Mouse (Mus musculus): ENCODE results near the gene Tcp11. TPM values are rescaled to one million over a fixed set of nuclear protein-coding genes. Genes with fewer than 3 reads are reported as not detected.
A peak's percentile ranks its signal among the peaks of the same experiment; 100 is the strongest.

Gene Tcp11
- total RNA-seq, 1 experiment, result 4.8 TPM

DNA sequence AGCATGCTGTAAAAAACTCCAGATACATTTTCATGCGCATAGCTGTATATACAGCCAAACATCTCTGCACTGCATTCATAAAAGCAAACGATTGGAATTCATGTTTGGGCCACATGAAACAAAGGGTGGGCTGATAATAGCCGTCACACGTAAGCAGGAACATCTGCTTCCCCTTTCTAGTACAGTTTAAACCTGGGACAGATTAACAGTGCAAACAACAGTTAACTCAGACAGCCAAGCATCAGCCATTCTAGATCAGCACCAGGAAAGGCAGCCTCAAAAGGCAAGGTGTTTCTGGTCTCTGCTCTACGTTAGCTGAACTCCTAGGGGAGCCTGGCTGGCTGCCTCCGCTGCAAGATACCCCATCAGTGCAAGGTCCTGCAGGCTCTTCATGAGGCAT lies 17.3 kb downstream of the Tcp11 start:
- no peak for DNase-seq (ENCODE audit: low read depth, low spot score)
- Histone ChIP-seq H3K9ac (ENCODE audit: insufficient read depth, low read depth, low read length, poor library complexity, severe bottlenecking) (no peak overlapping the region), H3K27ac (ENCODE audit: insufficient read depth, low read depth, low read length, poor library complexity, severe bottlenecking) (no peak overlapping the region), H3K36me3 (ENCODE audit: control insufficient read depth, insufficient read depth, low read length, poor library complexity, severe bottlenecking) (no peaks in the 10 kb centered on the region; the same call in 1 of the 2 replicates), H3K4me1 (ENCODE audit: control insufficient read depth in 2 of 2, insufficient read depth in 2 of 2, low read length in 2 of 2, poor library complexity in 1 of 2) (peaks cover 0 to 7% of the 10 kb centered on the region in 2 experiments; a peak in 1 of 4 replicates), H3K9me3 (ENCODE audit: control insufficient read depth, insufficient read depth, low read depth, low read length) (no peaks in the 10 kb centered on the region), H3K4me3 (ENCODE audit: insufficient read depth in 1 of 2, low read depth in 1 of 2, low read length in 2 of 2, poor library complexity in 1 of 2, severe bottlenecking in 1 of 2) (no peak overlapping the region)
- TF ChIP-seq ZC3H11A (IDR thresholded peaks at IDR 0.05; ENCODE audit: borderline replicate concordance, low read depth, low read length), result no peak
- no peak for TF ChIP-seq ZNF384 (IDR thresholded peaks at IDR 0.05; ENCODE audit: low read depth, low read length)
- no peak for TF ChIP-seq MAFK (IDR thresholded peaks at IDR 0.05; ENCODE audit: insufficient read depth, low read depth, low read length)
- TF ChIP-seq HCFC1 (IDR thresholded peaks at IDR 0.05; ENCODE audit: borderline replicate concordance, insufficient read depth, low read length), result no peak
- no peak for TF ChIP-seq CHD2 (IDR thresholded peaks at IDR 0.05; ENCODE audit: low read depth, low read length)
- in situ Hi-C loops (cut with MboI; ENCODE audit: low sequenced_read_pairs in 2 of 2, unreplicated experiment in 2 of 2), result loop anchor here in 1 of 2 experiments (10.0 kb wide), 1 partner anchor 78 kb away; no protein-coding TSS in a partner anchor

DNA sequence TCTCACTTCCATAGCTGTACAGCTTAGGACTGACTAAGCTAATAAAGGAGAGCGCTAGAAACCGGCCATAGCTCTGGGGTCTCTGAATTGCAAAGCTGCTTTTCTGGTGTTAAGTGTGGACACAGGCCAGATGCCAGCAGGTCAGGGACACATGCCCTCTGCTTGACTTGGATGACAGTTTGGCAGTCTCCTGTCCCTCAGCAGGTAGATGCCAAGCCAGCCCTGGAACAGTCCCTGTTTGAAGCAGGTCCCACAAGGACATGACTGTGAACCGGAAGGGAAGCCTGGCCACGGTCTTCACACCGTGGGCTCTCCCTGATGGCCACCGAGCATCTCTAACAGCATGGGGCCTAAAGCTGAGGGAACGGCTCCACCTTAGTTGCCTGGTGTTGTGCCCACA lies 17.7 kb downstream of the Tcp11 start:
- in situ Hi-C loops (cut with MboI; ENCODE audit: low sequenced_read_pairs in 2 of 2, unreplicated experiment in 2 of 2), result loop anchor here in 1 of 2 experiments (10.0 kb wide), 1 partner anchor 78 kb away; no protein-coding TSS in a partner anchor
- TF ChIP-seq CHD2 (IDR thresholded peaks at IDR 0.05; ENCODE audit: low read depth, low read length), result no peak
- TF ChIP-seq ZC3H11A (IDR thresholded peaks at IDR 0.05; ENCODE audit: borderline replicate concordance, low read depth, low read length), result no peak
- TF ChIP-seq ZNF384 (IDR thresholded peaks at IDR 0.05; ENCODE audit: low read depth, low read length), result no peak
- no peak for TF ChIP-seq HCFC1 (IDR thresholded peaks at IDR 0.05; ENCODE audit: borderline replicate concordance, insufficient read depth, low read length)
- TF ChIP-seq MAFK (IDR thresholded peaks at IDR 0.05; ENCODE audit: insufficient read depth, low read depth, low read length), result no peak
- no peak for DNase-seq (ENCODE audit: low read depth, low spot score)
- Histone ChIP-seq H3K9ac (ENCODE audit: insufficient read depth, low read depth, low read length, poor library complexity, severe bottlenecking) (no peak overlapping the region), H3K4me1 (ENCODE audit: control insufficient read depth in 2 of 2, insufficient read depth in 2 of 2, low read length in 2 of 2, poor library complexity in 1 of 2) (peaks cover 0 to 8% of the 10 kb centered on the region in 2 experiments; a peak in 1 of 4 replicates), H3K36me3 (ENCODE audit: control insufficient read depth, insufficient read depth, low read length, poor library complexity, severe bottlenecking) (no peaks in the 10 kb centered on the region; the same call in 1 of the 2 replicates), H3K9me3 (ENCODE audit: control insufficient read depth, insufficient read depth, low read depth, low read length) (no peaks in the 10 kb centered on the region), H3K4me3 (ENCODE audit: insufficient read depth in 1 of 2, low read depth in 1 of 2, low read length in 2 of 2, poor library complexity in 1 of 2, severe bottlenecking in 1 of 2) (no peak overlapping the region), H3K27ac (ENCODE audit: insufficient read depth, low read depth, low read length, poor library complexity, severe bottlenecking) (no peak overlapping the region)

DNA sequence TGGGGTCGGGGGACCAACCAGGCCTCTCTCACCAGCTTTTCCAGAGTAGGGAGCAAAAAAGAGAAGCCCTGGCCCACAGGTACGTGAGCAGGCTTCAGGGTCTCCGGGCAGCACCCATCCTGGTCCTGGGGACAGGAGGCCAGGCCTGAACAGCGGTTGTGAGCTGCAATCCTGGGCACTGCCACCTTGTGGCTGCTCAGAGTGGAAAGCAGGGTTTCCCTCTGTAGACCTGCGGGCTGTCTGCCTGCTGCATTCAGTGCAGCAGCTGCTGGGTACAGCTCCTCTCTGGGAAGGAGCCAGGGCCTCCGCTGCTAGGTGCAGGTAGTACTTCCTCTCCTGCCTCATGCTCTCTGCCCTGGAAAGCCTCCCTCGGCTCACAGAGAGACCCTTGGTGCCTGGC lies 19.0 kb downstream of the Tcp11 start:
- DNase-seq (ENCODE audit: low read depth, low spot score), result no peak
- in situ Hi-C loops (cut with MboI; ENCODE audit: low sequenced_read_pairs in 2 of 2, unreplicated experiment in 2 of 2), result loop anchor here in 1 of 2 experiments (10.0 kb wide), 1 partner anchor 77 kb away; no protein-coding TSS in a partner anchor
- Histone ChIP-seq H3K4me1 (ENCODE audit: control insufficient read depth in 2 of 2, insufficient read depth in 2 of 2, low read length in 2 of 2, poor library complexity in 1 of 2) (peaks cover 0 to 8% of the 10 kb centered on the region in 2 experiments; a peak in 1 of 4 replicates), H3K4me3 (ENCODE audit: insufficient read depth in 1 of 2, low read depth in 1 of 2, low read length in 2 of 2, poor library complexity in 1 of 2, severe bottlenecking in 1 of 2) (peak overlapping the region in 1 of 2 experiments; percentile 37; a peak in 1 of 4 replicates), H3K9me3 (ENCODE audit: control insufficient read depth, insufficient read depth, low read depth, low read length) (no peaks in the 10 kb centered on the region), H3K27ac (ENCODE audit: insufficient read depth, low read depth, low read length, poor library complexity, severe bottlenecking) (no peak overlapping the region), H3K9ac (ENCODE audit: insufficient read depth, low read depth, low read length, poor library complexity, severe bottlenecking) (peak overlapping the region; percentile 30; the same call in 1 of the 2 replicates), H3K36me3 (ENCODE audit: control insufficient read depth, insufficient read depth, low read length, poor library complexity, severe bottlenecking) (no peaks in the 10 kb centered on the region; the same call in 1 of the 2 replicates)
- TF ChIP-seq HCFC1 (IDR thresholded peaks at IDR 0.05; ENCODE audit: borderline replicate concordance, insufficient read depth, low read length) (no peak), ZNF384 (IDR thresholded peaks at IDR 0.05; ENCODE audit: low read depth, low read length) (no peak), CHD2 (IDR thresholded peaks at IDR 0.05; ENCODE audit: low read depth, low read length) (no peak), MAFK (IDR thresholded peaks at IDR 0.05; ENCODE audit: insufficient read depth, low read depth, low read length) (no peak), ZC3H11A (IDR thresholded peaks at IDR 0.05; ENCODE audit: borderline replicate concordance, low read depth, low read length) (no peak)

DNA sequence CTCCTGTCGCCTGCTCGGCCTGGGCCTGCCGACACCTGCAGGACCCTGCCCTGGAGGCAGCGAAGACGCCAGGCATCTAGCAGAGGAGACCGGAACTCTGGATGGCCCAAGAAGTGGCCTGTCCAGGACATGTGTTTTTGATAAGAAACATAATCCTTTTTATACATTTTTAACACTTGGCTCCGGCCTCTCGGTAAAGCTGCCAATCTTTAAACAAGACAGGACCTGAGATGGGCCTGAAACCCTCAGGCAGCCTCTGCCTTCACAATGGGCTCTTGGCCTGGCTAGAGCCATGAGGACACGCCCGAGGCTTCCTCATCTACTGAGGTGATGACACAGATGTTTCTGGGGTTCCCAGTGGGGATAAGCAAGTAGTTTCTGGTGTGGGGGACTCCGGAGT lies 19.8 kb downstream of the Tcp11 start:
- peaks cover 0 to 8% of the 10 kb centered on the region in 2 experiments; a peak in 1 of 4 replicates for H3K4me1 ChIP-seq (ENCODE audit: control insufficient read depth in 2 of 2, insufficient read depth in 2 of 2, low read length in 2 of 2, poor library complexity in 1 of 2)
- no peak overlapping the region for H3K27ac ChIP-seq (ENCODE audit: insufficient read depth, low read depth, low read length, poor library complexity, severe bottlenecking)
- H3K36me3 ChIP-seq (ENCODE audit: control insufficient read depth, insufficient read depth, low read length, poor library complexity, severe bottlenecking), result no peaks in the 10 kb centered on the region; the same call in 1 of the 2 replicates
- H3K4me3 ChIP-seq (ENCODE audit: insufficient read depth in 1 of 2, low read depth in 1 of 2, low read length in 2 of 2, poor library complexity in 1 of 2, severe bottlenecking in 1 of 2), result no peak overlapping the region
- no peaks in the 10 kb centered on the region for H3K9me3 ChIP-seq (ENCODE audit: control insufficient read depth, insufficient read depth, low read depth, low read length)
- in situ Hi-C loops (cut with MboI; ENCODE audit: low sequenced_read_pairs in 2 of 2, unreplicated experiment in 2 of 2), result loop anchor here in 1 of 2 experiments (10.0 kb wide), 1 partner anchor 76 kb away; no protein-coding TSS in a partner anchor
- no peak for TF ChIP-seq ZC3H11A (IDR thresholded peaks at IDR 0.05; ENCODE audit: borderline replicate concordance, low read depth, low read length)
- TF ChIP-seq MAFK (IDR thresholded peaks at IDR 0.05; ENCODE audit: insufficient read depth, low read depth, low read length), result no peak
- TF ChIP-seq ZNF384 (IDR thresholded peaks at IDR 0.05; ENCODE audit: low read depth, low read length), result no peak
- TF ChIP-seq HCFC1 (IDR thresholded peaks at IDR 0.05; ENCODE audit: borderline replicate concordance, insufficient read depth, low read length), result no peak
- TF ChIP-seq CHD2 (IDR thresholded peaks at IDR 0.05; ENCODE audit: low read depth, low read length), result no peak
- DNase-seq (ENCODE audit: low read depth, low spot score), result no peak
- H3K9ac ChIP-seq (ENCODE audit: insufficient read depth, low read depth, low read length, poor library complexity, severe bottlenecking), result no peak overlapping the region
